Mouse (Mus musculus): ENCODE results near the gene Cpeb3.
"Not testable (repeated sequence)": the region's sequence is repeated elsewhere in the genome, so short reads cannot be mapped to it uniquely, and the experiment has no call there.

Cpeb3 gene

DNA sequence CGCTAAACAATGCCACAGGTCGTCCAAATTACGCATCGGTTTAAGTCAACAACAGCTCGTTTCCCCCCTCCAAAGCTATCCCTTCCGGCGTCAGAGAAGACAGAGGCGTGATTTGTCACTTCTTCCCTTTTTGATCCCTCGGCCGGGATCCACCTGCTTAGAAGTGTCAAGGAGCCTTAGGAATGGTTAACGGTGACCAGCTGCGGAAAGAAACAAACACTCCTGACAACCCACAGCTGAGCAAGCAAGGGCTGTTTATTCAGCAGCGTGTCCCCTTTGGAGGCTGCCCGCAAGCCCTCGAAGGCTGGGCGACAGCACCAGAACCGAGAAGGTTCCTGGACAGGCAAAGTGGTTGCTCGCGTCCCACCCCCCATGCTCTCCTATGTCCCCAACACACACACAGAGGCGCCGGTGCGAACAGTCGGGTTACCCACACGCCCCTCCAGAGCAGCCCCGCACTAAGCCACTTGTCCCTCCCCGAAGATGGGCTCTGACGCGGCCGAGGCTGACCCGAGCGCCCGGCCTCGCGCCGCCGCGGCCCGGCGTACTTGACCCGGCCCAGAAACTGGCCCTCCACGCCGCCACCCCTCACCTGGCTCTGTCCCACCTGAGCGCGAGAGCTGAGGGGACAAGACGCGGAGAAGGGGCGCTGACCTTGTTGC is 1.6 kb downstream of the Cpeb3 start:
- DNase-seq, result peak; percentile 63 to 67

DNA sequence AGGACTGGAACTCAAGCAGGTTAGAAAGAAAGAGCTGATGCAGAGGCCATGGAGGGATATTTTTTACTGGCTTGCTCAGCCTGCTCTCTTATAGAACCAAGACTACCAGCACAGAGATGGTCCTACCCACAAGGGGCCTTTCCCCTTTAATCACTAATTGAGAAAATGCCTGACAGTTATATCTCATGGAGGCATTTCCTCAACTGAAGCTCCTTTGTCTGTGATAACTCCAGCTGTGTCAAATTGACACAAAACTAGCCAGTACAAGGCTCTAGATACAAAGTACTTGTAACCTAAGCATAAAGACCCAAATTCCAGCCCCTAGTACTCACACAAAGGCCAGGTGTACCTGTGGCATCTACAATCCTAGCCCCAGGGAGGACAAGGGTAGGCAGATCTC is 3.2 kb downstream of the Cpeb3 start:
- DNase-seq, result not testable (repeated sequence)

DNA sequence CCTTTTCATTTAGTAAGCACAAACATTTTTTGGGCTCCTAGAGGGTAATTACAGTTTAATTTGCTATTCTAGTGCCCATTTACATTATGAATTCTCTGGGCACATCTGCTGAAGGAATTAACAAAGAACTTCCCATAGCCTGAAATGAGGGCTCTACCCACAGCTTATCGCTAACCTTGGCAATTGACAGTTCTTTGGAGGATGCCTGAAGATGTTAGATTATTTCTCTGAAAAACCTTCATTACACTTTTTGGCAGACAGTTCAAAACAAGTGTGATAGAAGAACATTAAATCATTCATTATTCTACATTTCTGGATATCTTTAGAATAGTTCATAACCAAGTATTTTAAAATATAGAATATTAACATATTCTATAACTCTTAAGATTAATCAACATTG is 5.0 kb downstream of the Cpeb3 start:
- no peak for DNase-seq

DNA sequence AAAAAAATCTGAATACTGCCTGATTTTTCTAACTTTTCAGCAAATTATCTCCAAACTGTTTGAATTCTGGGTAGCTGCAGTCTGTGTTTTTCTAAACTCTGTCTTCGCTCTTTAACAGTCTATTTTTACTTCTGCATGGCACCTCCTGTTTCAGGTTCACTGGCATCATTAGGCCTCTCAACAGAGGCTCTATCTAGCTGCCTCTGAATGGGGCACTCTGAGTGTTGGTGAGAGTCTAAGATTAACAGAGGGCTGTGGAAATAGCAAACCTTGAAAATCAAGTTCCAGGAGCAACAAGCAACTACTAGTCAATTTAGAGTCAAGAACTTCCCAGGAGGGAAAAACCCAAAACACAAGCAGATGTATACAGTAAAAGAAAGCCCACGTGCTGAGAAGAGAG is 8.5 kb downstream of the Cpeb3 start:
- no peak for DNase-seq

DNA sequence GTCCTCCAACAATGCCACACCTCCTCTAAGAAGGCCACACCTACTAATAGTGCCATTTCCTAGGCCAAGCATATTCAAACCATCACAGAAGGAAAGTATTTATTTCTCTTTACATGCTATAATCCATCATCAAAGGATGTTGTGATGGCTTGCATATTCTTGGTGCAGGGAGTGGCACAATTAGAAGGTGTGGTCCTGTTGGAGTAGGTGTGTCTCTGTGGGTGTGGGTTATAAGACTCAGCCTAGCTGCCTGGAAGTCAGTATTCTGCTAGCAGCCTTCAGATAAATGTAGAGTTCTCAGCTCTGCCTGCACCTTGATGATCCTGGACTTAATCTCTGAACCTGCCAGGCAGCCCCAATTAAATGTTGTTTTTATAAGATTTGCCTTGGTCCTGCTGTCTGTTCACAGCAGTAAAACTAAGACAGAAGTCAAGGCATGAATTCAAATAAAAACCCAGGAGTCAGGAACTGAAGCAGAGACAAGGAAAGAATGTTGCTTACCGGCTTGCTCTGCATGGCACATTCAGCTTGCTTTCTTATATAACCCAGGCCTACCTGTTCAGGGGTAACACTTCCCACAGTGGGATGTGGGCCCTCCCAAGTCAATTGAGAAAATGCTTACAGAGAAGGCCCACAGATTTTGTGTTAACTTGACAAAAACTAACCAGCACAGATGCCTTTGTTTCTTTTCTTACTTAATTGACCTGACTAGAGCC is 10.1 kb downstream of the Cpeb3 start:
- DNase-seq, result no peak

DNA sequence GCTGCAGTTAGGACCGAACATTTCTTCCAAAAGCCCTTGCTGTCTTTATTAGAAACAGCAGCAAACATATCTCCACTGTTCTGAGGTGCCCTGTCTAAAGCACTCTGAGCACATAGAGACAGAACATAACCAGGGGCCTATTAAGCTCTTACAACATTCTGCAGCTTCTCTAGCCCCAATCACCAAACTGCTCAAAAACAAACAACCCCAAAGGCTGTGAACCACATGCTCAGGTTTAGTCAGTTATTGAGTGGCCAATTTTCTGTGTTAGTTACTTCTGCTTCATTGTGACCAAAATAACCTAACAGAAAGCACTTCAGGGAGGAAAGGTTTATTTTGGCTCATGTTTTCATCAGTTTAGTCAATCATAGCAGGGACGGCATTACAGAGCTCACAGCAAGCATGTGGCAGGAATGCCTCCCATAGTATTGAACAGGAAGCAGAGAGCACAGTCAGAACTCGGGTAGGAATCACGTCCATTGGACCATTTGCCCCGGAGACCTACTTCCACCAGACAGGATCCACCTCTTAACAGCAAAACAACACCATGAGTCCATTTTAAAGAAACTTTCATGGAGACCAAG is 15.8 kb downstream of the Cpeb3 start:
- DNase-seq, result peak in 1 of 2 experiments; percentile 34

DNA sequence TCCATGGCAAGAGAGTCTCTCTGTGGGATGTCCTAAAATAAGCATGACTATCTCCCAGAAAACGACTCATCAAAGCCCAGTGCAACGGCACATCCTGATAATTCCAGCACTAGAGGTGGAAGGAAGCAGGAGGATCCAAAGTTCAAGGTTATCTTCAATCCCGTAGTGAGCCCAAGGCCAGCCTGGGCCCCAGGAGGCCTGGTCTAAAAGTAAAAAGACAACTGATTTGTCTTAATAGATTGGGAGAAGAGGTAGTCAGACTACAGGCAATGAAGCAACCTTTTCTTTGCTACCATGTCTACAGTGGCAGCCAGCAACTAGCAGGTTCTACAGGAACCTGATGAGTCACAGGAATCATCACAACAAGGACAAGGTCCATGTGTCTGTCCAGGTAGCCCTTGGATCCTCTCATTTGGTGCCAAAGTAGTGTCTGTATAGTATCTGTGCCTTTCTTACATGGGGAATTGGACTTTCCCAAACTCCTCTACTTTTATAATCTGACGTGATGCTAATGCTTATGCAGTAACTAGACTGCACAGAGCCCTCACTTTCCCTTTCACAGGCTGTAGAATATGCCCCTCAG is 19.9 kb downstream of the Cpeb3 start:
- no peak for DNase-seq

DNA sequence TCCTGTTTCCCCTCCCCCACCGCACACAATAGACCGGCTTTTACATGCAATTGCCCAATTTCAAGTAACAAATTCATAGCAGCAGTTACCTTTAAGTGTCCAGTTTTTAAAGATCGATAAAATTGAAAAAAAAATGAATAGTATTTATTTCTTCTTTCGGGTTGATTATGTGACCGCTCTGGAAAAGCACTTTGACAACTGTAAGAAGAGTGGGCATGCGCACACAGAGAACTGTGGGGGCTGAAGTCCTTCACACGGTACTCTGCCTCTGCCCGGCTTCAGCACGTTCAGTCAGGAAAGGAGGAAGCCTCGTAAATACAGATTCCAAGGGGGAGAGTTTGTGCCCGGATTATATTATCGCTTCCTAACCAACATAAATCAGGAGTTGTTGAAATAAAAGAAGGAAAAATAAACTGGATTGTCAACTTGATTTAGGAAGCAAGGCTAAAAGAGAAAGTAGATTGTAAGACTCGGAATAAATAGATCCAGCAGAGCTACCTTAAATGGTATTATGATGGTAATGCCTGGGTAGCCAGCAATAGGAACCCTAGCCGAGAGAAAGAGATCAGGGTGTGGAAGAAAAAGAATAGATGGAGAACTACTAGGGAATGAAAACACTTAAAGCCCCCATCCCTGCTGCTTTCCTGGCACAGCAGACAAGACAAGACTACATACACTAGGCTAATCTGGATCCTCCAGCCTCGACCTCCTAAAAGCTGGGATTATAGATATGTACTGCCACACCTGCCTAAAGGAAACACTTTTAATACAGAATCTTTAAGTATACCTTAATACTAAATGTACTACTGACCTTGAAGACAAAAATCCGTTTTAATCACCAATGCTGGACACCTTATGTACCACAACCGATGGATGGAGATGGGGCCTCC is 30.3 kb downstream of the Cpeb3 start:
- peak; percentile 59 to 76 for DNase-seq

DNA sequence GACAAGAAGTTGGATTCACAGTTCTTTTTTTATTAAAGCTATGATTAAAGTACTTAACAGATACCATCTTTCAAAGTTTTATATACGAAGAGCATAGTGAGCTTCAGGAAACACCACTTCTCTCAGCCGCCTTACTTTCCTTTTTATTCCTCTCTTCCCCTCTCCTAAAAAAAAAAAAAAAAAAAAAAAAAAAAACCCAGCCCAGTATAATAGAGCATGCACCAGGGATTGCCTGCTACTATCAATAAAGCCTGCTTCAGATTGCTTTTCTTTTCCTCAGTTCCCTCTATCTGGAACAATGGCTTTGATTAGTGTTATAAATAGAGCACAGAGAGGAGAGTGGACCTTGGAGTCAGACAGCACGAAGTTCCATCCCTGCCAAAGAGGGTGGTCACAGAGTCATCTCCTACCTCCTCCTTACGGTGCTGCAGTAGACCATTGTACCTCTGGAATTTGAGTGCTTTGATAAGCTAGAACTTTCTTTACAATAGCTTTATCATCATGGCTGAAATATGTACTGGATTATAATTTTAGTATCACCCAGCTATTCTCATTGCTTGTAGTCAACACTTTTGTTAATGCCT is 31.4 kb downstream of the Cpeb3 start:
- no peak for DNase-seq

DNA sequence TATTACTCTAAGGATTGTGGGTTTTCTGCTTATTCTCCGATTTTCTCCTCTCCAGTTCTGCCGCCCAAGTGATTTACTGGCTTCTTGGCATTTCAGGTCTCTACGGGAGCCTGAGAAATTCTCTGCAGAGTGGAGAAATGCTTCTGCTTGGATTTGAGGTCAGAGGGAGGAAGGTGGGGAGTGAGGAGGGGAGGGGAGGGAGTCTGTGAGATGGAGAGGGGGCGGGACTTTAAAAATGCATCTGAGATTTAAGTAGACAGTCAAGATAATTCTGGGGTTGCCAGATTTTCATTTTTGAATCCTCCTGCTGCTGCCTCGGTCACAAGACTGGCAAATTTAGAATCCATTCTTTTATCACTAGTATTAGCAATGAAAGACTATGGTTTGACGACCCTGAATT is 32.5 kb downstream of the Cpeb3 start:
- DNase-seq, result peak in 1 of 2 experiments; percentile 28

DNA sequence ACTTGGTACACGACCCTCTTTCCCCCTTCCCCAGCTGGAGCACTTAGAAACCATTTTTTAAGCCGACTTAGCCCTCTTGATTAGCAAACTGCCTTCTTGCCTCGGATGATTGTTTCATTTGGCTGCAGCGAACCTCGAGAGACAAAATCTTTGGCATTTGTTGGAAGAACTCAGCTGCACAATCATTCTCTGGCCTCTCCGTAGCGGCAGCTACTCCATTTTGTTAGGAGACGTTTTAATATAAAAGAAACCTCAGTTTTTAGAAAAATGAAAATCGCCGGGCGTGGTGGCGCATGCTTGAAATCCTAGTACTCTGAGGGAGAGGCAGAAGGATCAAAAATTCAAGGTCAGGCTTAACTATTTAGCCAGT is 33.0 kb downstream of the Cpeb3 start:
- DNase-seq, result no peak

DNA sequence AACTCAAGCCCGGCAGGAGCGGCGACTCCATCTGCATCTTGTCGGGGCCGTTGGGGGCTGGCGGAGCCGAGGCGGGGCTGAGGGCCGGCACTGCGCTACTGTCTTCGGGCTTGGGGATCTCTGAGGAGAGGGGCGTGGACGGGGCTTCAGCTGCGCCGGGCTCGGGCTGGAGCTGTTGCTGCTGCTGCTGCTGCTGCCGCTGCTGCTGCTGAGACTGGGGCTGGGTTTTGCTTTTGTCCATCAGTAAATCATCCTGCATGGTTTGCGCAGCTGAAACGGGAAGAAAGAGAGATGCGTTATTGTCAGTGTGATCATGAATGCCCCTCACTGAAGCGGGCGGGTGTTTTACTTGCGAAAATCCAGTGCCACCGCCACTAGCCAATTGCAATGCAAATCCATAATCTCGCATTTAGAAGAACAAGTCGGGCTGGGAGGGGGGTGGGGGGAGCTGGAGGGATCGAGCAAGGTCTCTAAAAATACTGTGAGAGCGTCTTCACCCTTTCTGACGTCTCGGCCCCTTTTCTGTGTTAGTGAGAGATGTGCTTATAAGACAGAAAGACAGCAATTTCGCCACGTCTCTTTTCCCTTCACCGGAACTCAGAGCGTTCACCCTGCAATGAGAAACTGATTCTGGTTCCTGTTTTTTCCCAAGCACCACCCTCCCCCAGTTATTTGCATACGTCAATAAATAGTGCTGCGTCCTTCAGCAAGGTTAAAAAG is 33.5 kb downstream of the Cpeb3 start:
- DNase-seq, result peak; percentile 66 to 73

DNA sequence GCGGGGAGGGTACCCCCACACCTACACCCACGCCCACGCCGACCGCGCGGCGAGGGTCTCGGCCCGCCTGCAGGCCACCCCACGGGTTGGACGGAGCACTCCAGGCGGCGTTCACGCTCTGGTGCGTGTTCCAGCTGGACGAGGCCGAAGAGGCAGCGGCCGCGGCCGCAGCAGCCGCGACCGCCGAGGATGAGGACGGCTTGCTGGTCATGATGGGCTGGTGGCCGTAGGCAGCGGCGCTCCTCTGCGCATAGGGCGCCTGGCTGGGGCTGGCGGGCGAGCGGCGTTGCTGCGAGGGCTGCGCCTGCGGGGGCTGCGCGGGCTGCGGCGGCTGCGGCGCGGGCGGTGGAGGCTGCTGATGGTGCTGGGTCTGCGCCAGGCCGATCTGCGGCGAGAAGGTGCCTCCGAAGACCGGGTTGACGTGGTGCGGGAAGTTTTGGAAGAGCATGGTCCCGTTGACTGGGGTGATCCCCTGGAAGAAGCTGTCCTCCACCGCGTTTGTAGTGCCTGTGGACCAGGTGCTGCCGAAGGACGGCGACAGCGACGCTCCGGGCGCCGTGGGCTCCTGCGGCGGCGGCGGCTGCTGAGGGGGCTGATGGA is 34.2 kb downstream of the Cpeb3 start:
- DNase-seq, result peak; percentile 35 to 40

DNA sequence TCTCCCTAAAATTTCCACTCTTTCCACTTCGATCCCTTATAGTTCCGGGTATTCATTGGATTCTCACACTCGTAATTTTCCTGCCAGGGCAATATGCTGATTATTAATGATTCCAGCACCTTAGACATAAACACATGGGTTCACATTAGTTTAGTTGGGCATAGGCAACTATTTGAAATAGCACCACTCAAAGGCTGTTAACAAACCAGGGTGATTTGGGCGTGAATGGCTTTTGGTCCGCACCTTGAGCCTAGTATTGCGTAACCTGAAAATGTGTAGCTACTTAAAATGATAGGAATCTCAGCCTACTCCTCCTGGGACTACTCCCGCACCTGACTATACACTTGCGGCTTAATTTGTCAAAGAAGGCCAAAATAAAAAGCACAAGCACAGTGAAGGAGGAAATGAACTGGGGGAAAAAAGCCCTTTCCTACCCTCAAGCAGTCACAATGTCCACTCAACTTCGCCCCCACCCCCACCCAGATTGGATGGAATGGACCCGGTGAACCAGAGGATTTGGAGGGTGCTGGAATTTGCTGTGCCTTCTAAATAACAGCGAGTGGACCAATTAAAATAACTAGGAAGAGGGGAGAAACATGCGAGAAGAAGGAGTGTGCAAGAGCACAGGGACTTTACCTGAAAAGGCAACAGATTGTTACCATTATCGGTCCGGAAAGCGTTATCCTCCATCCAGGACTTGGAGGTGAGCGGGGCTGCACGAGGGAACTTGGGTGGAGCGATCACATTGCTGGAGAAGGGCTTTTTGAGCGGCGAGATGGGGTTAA is 34.9 kb downstream of the Cpeb3 start:
- DNase-seq, result peak; percentile 20 to 36

DNA sequence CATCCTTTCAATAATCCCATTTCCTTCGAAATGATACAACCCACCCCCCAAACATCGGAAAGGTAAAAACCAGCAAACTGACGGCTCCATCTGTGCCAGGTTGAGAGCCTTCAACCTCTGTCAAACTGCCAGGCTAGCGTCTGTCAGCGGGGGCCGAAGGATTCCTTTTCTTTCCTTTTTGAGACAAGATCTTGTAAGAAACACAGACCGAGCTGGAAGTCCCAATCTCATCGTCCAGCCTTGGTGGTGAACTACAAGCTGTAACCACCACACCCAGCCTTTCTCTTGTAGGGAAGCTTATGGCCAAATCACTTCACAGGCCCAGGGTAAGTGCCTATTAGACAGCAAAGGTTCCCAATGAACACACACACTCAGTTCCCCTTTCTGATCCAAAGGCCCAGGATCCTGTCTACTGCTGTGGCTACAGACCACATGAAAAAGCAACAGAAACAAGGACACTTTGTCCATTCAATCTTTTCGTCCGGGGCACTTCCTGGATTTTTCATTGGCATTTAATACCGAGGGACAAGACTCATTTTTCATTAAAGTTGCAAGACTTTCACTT is 35.8 kb downstream of the Cpeb3 start:
- DNase-seq, result no peak

DNA sequence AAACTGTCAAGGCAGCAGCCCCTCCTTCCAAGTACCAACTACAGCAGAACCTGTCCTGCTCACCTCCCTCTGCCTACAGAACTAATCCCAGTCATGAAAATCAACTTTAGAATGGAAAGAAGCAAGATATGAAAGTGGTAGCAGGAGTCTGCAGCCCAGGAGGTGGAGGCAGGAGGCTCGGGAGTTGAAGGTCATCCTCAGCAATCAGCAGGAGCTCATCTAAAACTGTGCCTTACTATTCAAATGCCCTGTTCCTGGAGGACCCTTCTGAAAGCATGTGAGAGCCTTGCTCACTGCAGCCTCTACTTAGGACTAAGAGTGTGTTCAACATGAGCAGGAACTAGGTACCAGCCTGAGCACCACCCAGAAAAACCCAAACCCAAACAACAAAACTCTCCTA is 36.3 kb downstream of the Cpeb3 start:
- DNase-seq, result no peak

DNA sequence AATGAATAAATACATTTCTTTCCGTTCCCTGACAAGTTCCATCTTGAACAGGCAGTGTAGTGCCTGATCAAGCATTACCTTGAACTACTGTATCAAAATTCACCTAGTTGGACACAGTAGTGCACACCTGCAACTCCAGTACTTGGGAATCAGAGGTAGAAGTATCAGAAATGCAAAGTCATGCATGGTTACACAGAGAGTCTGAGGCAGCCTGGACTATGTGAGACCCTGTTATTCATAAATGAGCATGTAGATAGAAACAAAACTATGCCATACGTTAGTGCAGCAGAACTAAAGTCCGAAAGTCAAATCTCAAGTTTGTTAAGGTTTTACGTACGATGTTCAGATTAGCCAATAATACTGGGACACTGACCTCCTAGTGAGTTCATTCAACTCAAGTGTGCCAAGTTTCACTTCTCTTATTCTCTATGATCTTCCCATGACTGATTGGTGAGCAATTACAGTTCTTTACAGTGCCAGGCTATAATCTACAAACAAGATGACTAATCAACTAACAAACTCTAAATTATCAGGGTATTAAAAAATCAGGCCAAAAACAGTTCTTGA is 51.5 kb downstream of the Cpeb3 start:
- DNase-seq, result no peak

DNA sequence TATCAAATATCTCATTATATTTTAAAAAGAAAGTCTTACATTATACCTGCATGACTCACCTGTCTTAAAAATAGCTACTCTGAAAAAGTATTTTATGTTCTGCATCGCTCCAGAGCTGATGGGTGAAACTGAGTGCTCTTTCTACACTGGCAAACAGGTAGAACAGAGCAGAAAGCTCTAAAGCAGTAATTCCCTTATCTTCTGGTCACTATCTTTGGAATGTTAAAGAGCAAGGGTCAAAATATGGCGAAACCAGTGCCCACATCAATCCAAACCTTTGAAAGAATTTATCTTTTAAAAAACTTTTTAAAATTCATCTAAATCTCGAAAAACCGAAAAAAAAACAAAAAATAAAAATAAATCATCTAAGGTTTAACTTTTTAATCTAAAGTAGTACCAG is 52.4 kb downstream of the Cpeb3 start:
- no peak for DNase-seq

DNA sequence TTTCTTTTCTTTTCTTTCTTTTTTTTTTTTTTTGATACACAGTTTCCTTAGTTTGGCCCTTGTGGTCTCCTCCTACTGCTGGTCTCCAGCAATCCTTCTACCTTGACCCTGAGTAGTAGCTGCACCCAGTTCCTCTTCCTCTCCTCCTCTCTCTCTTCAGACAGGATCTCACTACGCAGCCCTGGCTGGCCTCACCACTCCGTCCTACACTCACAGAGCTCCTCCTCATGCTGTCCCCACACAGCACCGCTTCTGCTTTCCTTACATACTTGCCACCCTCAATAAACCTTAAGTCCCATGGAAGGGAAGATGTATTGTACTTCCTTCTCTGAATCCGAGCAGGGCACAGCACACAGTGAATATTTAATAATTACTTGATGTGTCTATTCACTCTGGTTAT is 61.3 kb downstream of the Cpeb3 start:
- peak in 1 of 2 experiments; percentile 5 for DNase-seq

DNA sequence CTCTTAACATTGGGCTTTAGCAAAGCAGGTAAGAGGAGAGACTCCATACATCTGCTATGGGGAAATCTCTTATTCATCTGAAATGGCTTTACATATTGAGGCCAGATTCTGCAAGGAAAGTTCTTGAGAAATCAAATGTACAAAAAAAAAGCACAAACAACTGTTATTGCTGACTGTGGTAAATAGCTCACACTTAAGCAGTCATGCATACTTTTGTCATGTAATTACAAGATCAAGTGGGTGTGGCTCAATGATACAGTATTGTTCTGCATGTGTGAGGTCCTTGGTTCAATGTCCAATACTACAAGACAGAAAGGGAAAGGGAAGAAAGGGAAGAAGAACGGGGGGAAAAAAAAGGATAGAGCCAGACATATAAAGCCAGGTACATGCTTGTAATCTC is 62.6 kb downstream of the Cpeb3 start:
- no peak for DNase-seq

Data from lung, adult 18-20 months (tissue).